In the genomic region with DNA sequence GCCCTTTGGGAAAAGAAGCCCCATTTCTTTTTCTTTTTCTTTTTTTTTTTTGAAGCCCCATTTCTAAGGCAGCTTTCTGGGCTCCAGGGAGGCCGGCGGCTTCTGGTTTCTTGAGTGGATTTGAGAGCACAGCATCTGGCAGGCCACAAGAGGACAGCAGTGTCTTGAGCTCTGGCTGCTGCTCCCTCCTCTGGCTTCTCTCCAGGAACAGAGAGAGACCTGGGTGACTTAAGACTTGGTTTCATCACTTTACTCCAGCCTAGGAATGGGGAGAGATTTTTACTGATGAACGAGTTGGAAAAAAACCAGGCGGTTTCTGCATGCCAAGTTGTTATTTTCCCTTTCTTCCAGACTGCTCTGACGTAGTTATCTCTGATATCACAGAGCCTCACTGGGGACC, we compare ENCODE assay signal across 9 mouse cellular contexts.
DNase-seq lines count a peak whose midpoint lies in the region; ATAC-seq and TF ChIP-seq lines count a peak whose summit lies in the region.
"Had no signal": no experiment of that assay in that cellular context is flagged by ENCODE, and none has a peak within 500 bp of the region (broad histone marks: within the 10 kb centered on the region; RNA-seq: fewer than 3 reads in every experiment).

No protein-coding gene starts in this region.

- H3K4me3 ChIP-seq in midbrain, postnatal 0 days (ENCODE audit: low read depth, low read length) = no peak overlapping the region
- no peak overlapping the region for H3K4me3 ChIP-seq in midbrain, embryonic 13.5 days (replicated peaks)
- H3K4me3 ChIP-seq: liver, embryonic 15.5 days had no signal

- peak; percentile 74 for TF ChIP-seq CTCF in midbrain, postnatal 0 days (IDR thresholded peaks at IDR 0.05)
- peak; percentile 55; the same call in 1 of the 2 replicates for TF ChIP-seq CTCF in brain, embryonic 14.5 days (IDR thresholded peaks at IDR 0.05; ENCODE audit: borderline replicate concordance, extremely low read depth, insufficient read depth, insufficient read length)

- ATAC-seq in midbrain, postnatal 0 days (ENCODE audit: low FRiP score) = no peak
- no peak for ATAC-seq in midbrain, embryonic 13.5 days
- ATAC-seq in CD4-positive, CD25-positive, alpha-beta regulatory T cell, adult 4 months = no peak

- H3K9ac ChIP-seq in midbrain, postnatal 0 days (replicated peaks; ENCODE audit: low read length, poor library complexity, severe bottlenecking) = no peak overlapping the region
- no peak overlapping the region for H3K9ac ChIP-seq in midbrain, embryonic 13.5 days (replicated peaks)
- H3K9ac ChIP-seq: liver, embryonic 15.5 days had no signal

- H3K4me1 ChIP-seq in midbrain, postnatal 0 days (ENCODE audit: insufficient read depth, low read length) = no peaks in the 10 kb centered on the region
- H3K4me1 ChIP-seq in midbrain, embryonic 13.5 days (replicated peaks) = no peaks in the 10 kb centered on the region
- H3K4me1 ChIP-seq: liver, embryonic 15.5 days had no signal

- peak; percentile 83 for DNase-seq in midbrain, postnatal 0 days (ENCODE audit: low spot score)
- DNase-seq in brain, embryonic 14.5 days (ENCODE audit: low read depth) = peak; percentile 67
- peak; percentile 70 for DNase-seq in heart, adult 8-10 months (ENCODE audit: low spot score)
- peak; percentile 8 for DNase-seq in left cerebral cortex, adult 11 months (ENCODE audit: low spot score)
- DNase-seq in ovary, postnatal 14 days (ENCODE audit: low spot score) = peak; percentile 49
- no peak for DNase-seq in spleen, adult 18-20 months

- H3K27ac ChIP-seq in midbrain, postnatal 0 days (ENCODE audit: low read depth, low read length) = no peak overlapping the region
- H3K27ac ChIP-seq in midbrain, embryonic 13.5 days = no peak overlapping the region
- H3K27ac ChIP-seq: liver, embryonic 15.5 days had no signal

- H3K27me3 ChIP-seq in midbrain, postnatal 0 days (ENCODE audit: insufficient read depth, low read length) = no peaks in the 10 kb centered on the region
- no peaks in the 10 kb centered on the region for H3K27me3 ChIP-seq in midbrain, embryonic 13.5 days
- H3K27me3 ChIP-seq: liver, embryonic 15.5 days had no signal

- H3K4me2 ChIP-seq in midbrain, postnatal 0 days (ENCODE audit: low read depth, low read length, poor library complexity, severe bottlenecking) = no peak overlapping the region
- no peak overlapping the region for H3K4me2 ChIP-seq in midbrain, embryonic 13.5 days (replicated peaks)
- H3K4me2 ChIP-seq: liver, embryonic 15.5 days had no signal

- H3K9me3 ChIP-seq in midbrain, postnatal 0 days (ENCODE audit: low read length) = no peaks in the 10 kb centered on the region
- no peaks in the 10 kb centered on the region for H3K9me3 ChIP-seq in midbrain, embryonic 13.5 days
- H3K9me3 ChIP-seq: liver, embryonic 15.5 days had no signal

- WGBS in midbrain, postnatal 0 days = 61% methylated on average over 5 of the region's 5 CpGs
- 67% methylated on average over 5 of the region's 5 CpGs for WGBS in midbrain, embryonic 13.5 days

- H3K36me3 ChIP-seq in midbrain, postnatal 0 days (ENCODE audit: insufficient read depth, low read length) = no peaks in the 10 kb centered on the region
- H3K36me3 ChIP-seq in midbrain, embryonic 13.5 days = no peaks in the 10 kb centered on the region
- H3K36me3 ChIP-seq: liver, embryonic 15.5 days had no signal

- no peak for TF ChIP-seq POLR2A in brain, embryonic 14.5 days (IDR thresholded peaks at IDR 0.05; ENCODE audit: borderline replicate concordance, extremely low read depth, insufficient read depth, insufficient read length, poor library complexity, severe bottlenecking)

Comparison
In these comparisons a context has a peak if more than half of its experiments do, and no peak if none do; other contexts are left out.
1. DNase-seq: peak in midbrain, postnatal 0 days (single experiment), brain, embryonic 14.5 days (single experiment), heart, adult 8-10 months (single experiment), left cerebral cortex, adult 11 months (single experiment) and ovary, postnatal 14 days (single experiment); none in spleen, adult 18-20 months (0 of 2).